Mouse (Mus musculus): Measurements from ENCODE around the gene Ccne1. TPM values are rescaled to one million over a fixed set of nuclear protein-coding genes. Genes with fewer than 3 reads are reported as not detected.

The Ccne1 gene
- polyA plus RNA-seq (2015; fragmentation: Nextera tagmentation; extraction: Ambion mirVana): 15.9 and 16.1 TPM in 2 replicates

- Histone ChIP-seq H3K4me1 (replicated peaks) (peaks cover 15% of the 10 kb centered on the region), H3K27ac (0 out of 2 replicates have a peak within 1 kb of the TSS, but pooled peaks have one; percentile 18), H3K9ac (peak within 1 kb of the TSS; percentile 81), H3K36me3 (0 out of 2 replicates have a peak, but pooled peaks cover 1% of the 10 kb centered on the region), H3K4me3 (peak within 1 kb of the TSS; percentile 72), H3K4me2 (peak within 1 kb of the TSS; percentile 88), H3K9me3 (no peaks in the 10 kb centered on the region), H3K27me3 (no peaks in the 10 kb centered on the region)
- peak; percentile 95 for ATAC-seq (ENCODE audit: low FRiP score)
- WGBS: under 1% methylated on average over 83 of the region's 102 CpGs
Observed at GRCm38 (mm10) chr7:38107371-38108259, at the start of gene Ccne1. Gene Ccne1 (minus strand): TSS chr7:38107534.

GRCm38 (mm10) chr7:38155829-38156228, 48.5 kb upstream of the Ccne1 start:
- Histone ChIP-seq H3K4me1 (replicated peaks) (no peaks in the 10 kb centered on the region), H3K27ac (no peak overlapping the region), H3K27me3 (no peaks in the 10 kb centered on the region), H3K9me3 (no peaks in the 10 kb centered on the region), H3K4me3 (no peak overlapping the region), H3K9ac (no peak overlapping the region), H3K4me2 (no peak overlapping the region), H3K36me3 (no peaks in the 10 kb centered on the region)
- ATAC-seq (ENCODE audit: low FRiP score): no peak
- WGBS: 87% methylated on average over 5 of the region's 5 CpGs

GRCm38 (mm10) chr7:38152571-38152970, 45.2 kb upstream of the Ccne1 start:
- Histone ChIP-seq H3K27me3 (no peaks in the 10 kb centered on the region), H3K9ac (no peak overlapping the region), H3K4me3 (no peak overlapping the region), H3K4me1 (replicated peaks) (no peaks in the 10 kb centered on the region), H3K9me3 (no peaks in the 10 kb centered on the region), H3K27ac (no peak overlapping the region), H3K36me3 (no peaks in the 10 kb centered on the region), H3K4me2 (no peak overlapping the region)
- WGBS: 74% methylated on average over 3 of the region's 3 CpGs
- no peak for ATAC-seq (ENCODE audit: low FRiP score)

- no peak overlapping the region for H3K4me2 ChIP-seq
- no peaks in the 10 kb centered on the region for H3K4me1 ChIP-seq (replicated peaks)
- H3K27me3 ChIP-seq: no peaks in the 10 kb centered on the region
- ATAC-seq (ENCODE audit: low FRiP score): no peak
- H3K9me3 ChIP-seq: no peaks in the 10 kb centered on the region
- H3K4me3 ChIP-seq: no peak overlapping the region
- H3K9ac ChIP-seq: no peak overlapping the region
- 76% methylated on average over 14 of the region's 14 CpGs for WGBS
- H3K36me3 ChIP-seq: no peaks in the 10 kb centered on the region
- H3K27ac ChIP-seq: no peak overlapping the region
Observed at GRCm38 (mm10) chr7:38151706-38152312, 44.5 kb upstream of the Ccne1 start.

- H3K4me1 ChIP-seq (replicated peaks): no peaks in the 10 kb centered on the region
- H3K4me3 ChIP-seq: no peak overlapping the region
- ATAC-seq (ENCODE audit: low FRiP score): no peak
- H3K27ac ChIP-seq: no peak overlapping the region
- no peaks in the 10 kb centered on the region for H3K9me3 ChIP-seq
- no peaks in the 10 kb centered on the region for H3K36me3 ChIP-seq
- no peak overlapping the region for H3K9ac ChIP-seq
- no peaks in the 10 kb centered on the region for H3K27me3 ChIP-seq
- WGBS: 88% methylated on average over 6 of the region's 6 CpGs
- no peak overlapping the region for H3K4me2 ChIP-seq
Observed at GRCm38 (mm10) chr7:38147477-38147876, 40.1 kb upstream of the Ccne1 start.

- peak; percentile 67 for ATAC-seq (ENCODE audit: low FRiP score)
Observed at GRCm38 (mm10) chr7:38141747-38142545, 34.6 kb upstream of the Ccne1 start.

GRCm38 (mm10) chr7:38140324-38140723, 33.0 kb upstream of the Ccne1 start:
- 60% methylated on average over 9 of the region's 9 CpGs for WGBS
- H3K4me1 ChIP-seq (replicated peaks): no peaks in the 10 kb centered on the region
- H3K27ac ChIP-seq: no peak overlapping the region

More at GRCm38 (mm10) chr7:38141747-38142545, 34.6 kb upstream of the Ccne1 start:
- WGBS: 59% methylated on average over 13 of the region's 13 CpGs
- Histone ChIP-seq H3K27me3 (0 out of 2 replicates have a peak, but pooled peaks cover 6% of the 10 kb centered on the region), H3K27ac (no peak overlapping the region), H3K4me3 (no peak overlapping the region), H3K4me1 (replicated peaks) (no peaks in the 10 kb centered on the region), H3K9me3 (no peaks in the 10 kb centered on the region), H3K9ac (no peak overlapping the region), H3K4me2 (no peak overlapping the region), H3K36me3 (no peaks in the 10 kb centered on the region)

GRCm38 (mm10) chr7:38134471-38134870, 27.1 kb upstream of the Ccne1 start:
- H3K36me3 ChIP-seq: no peaks in the 10 kb centered on the region
- WGBS: 88% methylated on average over 5 of the region's 5 CpGs
- ATAC-seq (ENCODE audit: low FRiP score): no peak
- H3K4me2 ChIP-seq: no peak overlapping the region
- no peaks in the 10 kb centered on the region for H3K9me3 ChIP-seq
- peaks cover 11% of the 10 kb centered on the region for H3K4me1 ChIP-seq (replicated peaks)
- 0 out of 2 replicates have a peak, but pooled peaks cover 7% of the 10 kb centered on the region for H3K27me3 ChIP-seq
- H3K9ac ChIP-seq: no peak overlapping the region
- H3K27ac ChIP-seq: no peak overlapping the region
- H3K4me3 ChIP-seq: no peak overlapping the region

More at GRCm38 (mm10) chr7:38140324-38140723, 33.0 kb upstream of the Ccne1 start:
- Histone ChIP-seq H3K9ac (no peak overlapping the region), H3K27me3 (0 out of 2 replicates have a peak, but pooled peaks cover 6% of the 10 kb centered on the region), H3K4me2 (no peak overlapping the region), H3K36me3 (no peaks in the 10 kb centered on the region), H3K4me3 (no peak overlapping the region), H3K9me3 (no peaks in the 10 kb centered on the region)
- no peak for ATAC-seq (ENCODE audit: low FRiP score)

GRCm38 (mm10) chr7:38131186-38131585, 23.9 kb upstream of the Ccne1 start:
- Histone ChIP-seq H3K4me1 (replicated peaks) (peaks cover 11% of the 10 kb centered on the region), H3K27me3 (0 out of 2 replicates have a peak, but pooled peaks cover 4% of the 10 kb centered on the region)

GRCm38 (mm10) chr7:38129986-38130729, 22.8 kb upstream of the Ccne1 start:
- Histone ChIP-seq H3K36me3 (no peaks in the 10 kb centered on the region), H3K27me3 (0 out of 2 replicates have a peak, but pooled peaks cover 4% of the 10 kb centered on the region), H3K4me2 (no peak overlapping the region), H3K4me1 (replicated peaks) (peaks cover 18% of the 10 kb centered on the region), H3K9ac (no peak overlapping the region), H3K9me3 (no peaks in the 10 kb centered on the region), H3K27ac (no peak overlapping the region), H3K4me3 (no peak overlapping the region)
- ATAC-seq (ENCODE audit: low FRiP score): no peak
- WGBS: 54% methylated on average over 26 of the region's 26 CpGs

More at GRCm38 (mm10) chr7:38131186-38131585, 23.9 kb upstream of the Ccne1 start:
- Histone ChIP-seq H3K4me2 (no peak overlapping the region), H3K9me3 (no peaks in the 10 kb centered on the region), H3K36me3 (no peaks in the 10 kb centered on the region), H3K4me3 (no peak overlapping the region), H3K9ac (no peak overlapping the region), H3K27ac (no peak overlapping the region)
- WGBS: 28% methylated on average over 5 of the region's 5 CpGs
- ATAC-seq (ENCODE audit: low FRiP score): peak; percentile 40; the same call in 1 of the 2 replicates

- Histone ChIP-seq H3K4me2 (no peak overlapping the region), H3K9ac (no peak overlapping the region), H3K4me3 (no peak overlapping the region), H3K9me3 (no peaks in the 10 kb centered on the region), H3K27me3 (0 out of 2 replicates have a peak, but pooled peaks cover 4% of the 10 kb centered on the region), H3K4me1 (replicated peaks) (peaks cover 18% of the 10 kb centered on the region), H3K27ac (no peak overlapping the region), H3K36me3 (no peaks in the 10 kb centered on the region)
- no peak for ATAC-seq (ENCODE audit: low FRiP score)
- WGBS: 83% methylated on average over 6 of the region's 6 CpGs
Observed at GRCm38 (mm10) chr7:38129491-38129890, 22.2 kb upstream of the Ccne1 start.

Data from hindbrain, embryonic 13.5 days (tissue).